Mouse (Mus musculus) midbrain, embryonic 14.5 days (tissue): Measurements from ENCODE around the gene Xpnpep3. TPM values are rescaled to one million over a fixed set of nuclear protein-coding genes. Genes with fewer than 3 reads are reported as not detected.

Experiments
- polyA plus RNA-seq: library from polyadenylated mRNA; unstranded; fragments of >200 nt; fragmentation: Nextera tagmentation; extraction: Ambion mirVana; gene quantifications from 2 replicates; pipeline ENCODE4 v1.2.1, GENCODE M21; 2014

The Xpnpep3 gene
- polyA plus RNA-seq, 1 experiment from 2014 or later = 6.6 TPM

Other genes with a start within 250 kb of the Xpnpep3 start
- 25.4 and 34.0 TPM in 2 replicates for gene Mrtfa, start 209.4 kb upstream of the Xpnpep3 start, polyA plus RNA-seq
- gene Mchr1, start 164.6 kb upstream of the Xpnpep3 start, polyA plus RNA-seq = 3.2 and 4.9 TPM in 2 replicates
- gene Slc25a17, start 39.3 kb upstream of the Xpnpep3 start, polyA plus RNA-seq = 151 and 153 TPM in 2 replicates
- gene St13, start 61 bp upstream of the Xpnpep3 start, polyA plus RNA-seq = 176 and 179 TPM in 2 replicates
- 0.47 and 1.1 TPM in 2 replicates for gene Dnajb7, start 8.2 kb downstream of the Xpnpep3 start, polyA plus RNA-seq
- 500 and 547 TPM in 2 replicates for gene Rbx1, start 66.2 kb downstream of the Xpnpep3 start, polyA plus RNA-seq
- gene Ep300, start 185.2 kb downstream of the Xpnpep3 start, polyA plus RNA-seq = 22.3 and 28.5 TPM in 2 replicates